Mouse (Mus musculus) stomach, postnatal 0 days (tissue): Measurements from ENCODE around the gene Map3k14.

Experiments
- CTCF ChIP-seq: IDR thresholded peaks from 2 replicates; pipeline ENCODE4 v1.5.1; 2016; ENCODE audit warnings: antibody characterized with exemption, low read depth, mild to moderate bottlenecking, moderate library complexity
- EP300 ChIP-seq: optimal IDR thresholded peaks from 2 replicates; pipeline ENCODE3; 2016; ENCODE audit warnings: antibody characterized with exemption

DNA sequence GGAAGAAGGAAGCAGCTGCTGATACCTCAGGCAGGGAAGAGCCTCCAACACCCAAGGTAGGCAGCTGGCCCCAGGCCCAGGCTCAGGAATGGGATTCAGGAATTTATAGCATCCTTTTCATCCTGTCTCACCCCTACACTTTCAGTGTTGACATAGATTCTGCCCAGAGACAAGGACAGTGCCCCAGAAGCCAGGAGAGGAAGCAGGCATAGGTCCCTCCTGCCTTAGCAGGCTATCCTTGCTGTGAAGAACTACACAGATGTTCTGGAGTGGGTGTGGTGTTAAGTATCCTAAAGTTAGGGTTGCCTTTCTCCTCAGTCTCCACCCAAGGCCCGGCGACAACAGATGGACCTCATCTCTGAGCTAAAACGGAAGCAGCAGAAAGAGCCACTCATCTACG is 69.9 kb downstream of the Map3k14 start:
- TF ChIP-seq EP300 (no peak), CTCF (no peak)
